Mouse (Mus musculus): ENCODE measurements at regions not wholly inside any gene's neighbourhood (a gene's known extent, or its start where the extent isn't known, plus 50 kb on each side); places are given as distances from the start of the nearest gene placed in this dataset.

DNA sequence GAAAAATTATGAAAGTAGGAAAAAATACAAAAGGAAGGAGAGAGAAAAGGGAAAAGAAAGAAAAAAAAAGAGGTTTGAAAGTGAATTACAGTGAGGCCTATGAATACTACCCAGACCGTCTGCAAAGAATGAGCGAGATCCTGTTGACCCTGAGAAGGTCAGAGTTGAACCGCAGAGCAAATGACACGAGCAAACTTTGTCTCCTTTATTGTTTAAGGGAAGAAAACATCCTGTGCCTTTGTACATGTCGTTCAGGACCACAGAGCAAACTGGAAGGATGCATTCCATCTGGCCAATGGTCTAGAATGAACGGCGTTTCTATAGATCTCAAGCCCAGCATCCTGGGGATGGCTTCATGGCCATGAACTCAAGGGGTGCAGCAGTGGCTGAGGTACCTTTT lies 270.6 kb upstream of the Zfp637 start:
- in situ Hi-C loops (cut with MboI, MseI): no loop called here

DNA sequence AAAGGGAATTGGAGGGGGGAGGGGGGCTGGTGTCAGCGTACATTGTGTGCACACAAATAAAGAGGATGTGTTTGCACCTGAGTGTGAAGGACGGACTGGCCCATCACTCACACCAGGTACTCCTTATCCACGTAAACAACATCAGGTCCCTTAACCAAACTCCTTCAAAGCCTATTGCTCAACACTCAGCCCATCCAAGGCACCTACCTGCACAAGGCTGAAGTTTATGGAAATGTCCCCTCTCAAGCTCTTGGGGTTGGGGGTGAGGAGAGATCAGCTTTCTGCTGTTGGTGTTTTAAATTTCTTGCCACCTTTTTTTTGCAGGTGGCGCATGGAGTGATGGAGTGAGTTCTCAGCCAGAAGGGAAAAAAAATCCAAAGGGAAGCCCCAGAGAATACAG lies 270.2 kb upstream of the Zfp637 start:
- in situ Hi-C loops (cut with MboI, MseI): no loop called here

DNA sequence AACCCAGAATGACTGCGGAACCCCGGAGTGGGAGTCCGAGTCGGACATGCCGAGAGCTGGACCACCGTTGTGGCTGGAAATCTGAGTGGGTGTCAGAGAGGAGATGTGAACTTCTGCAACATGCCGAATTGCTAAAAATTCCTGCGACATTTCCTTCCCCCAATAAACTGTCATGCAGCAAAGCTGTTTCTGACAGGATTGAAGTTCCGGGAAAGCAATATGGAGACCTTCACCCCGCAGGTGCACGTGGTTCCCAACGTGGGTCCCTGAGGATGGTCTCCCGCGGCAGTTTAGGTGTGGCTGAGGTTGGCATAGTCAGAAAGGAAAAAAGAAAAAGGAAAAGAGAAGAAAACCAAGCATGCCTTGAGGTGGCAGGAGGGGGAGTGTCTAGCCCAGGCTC lies 269.0 kb upstream of the Zfp637 start:
- in situ Hi-C loops (cut with MboI, MseI): no loop called here

DNA sequence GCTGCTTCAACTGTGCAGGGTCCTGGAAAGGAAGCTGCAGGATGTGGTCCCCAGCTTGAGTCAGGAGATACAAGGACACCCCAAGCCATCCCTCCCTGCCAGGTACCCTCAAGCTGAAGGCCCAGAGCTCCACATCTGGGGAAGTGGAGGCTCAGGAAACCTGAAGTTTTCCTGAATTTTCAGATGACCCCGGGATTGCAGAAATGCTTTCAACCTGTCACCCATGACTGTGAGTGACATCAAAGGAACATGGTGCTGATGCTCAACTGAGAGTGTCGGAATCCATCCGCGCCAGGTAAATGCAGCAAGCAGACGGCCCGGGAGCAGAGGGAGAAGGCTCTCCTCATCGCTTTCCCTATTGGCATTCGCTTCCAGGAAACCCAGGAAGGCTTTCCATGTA lies 267.6 kb upstream of the Zfp637 start:
- in situ Hi-C loops (cut with MboI, MseI): no loop called here

DNA sequence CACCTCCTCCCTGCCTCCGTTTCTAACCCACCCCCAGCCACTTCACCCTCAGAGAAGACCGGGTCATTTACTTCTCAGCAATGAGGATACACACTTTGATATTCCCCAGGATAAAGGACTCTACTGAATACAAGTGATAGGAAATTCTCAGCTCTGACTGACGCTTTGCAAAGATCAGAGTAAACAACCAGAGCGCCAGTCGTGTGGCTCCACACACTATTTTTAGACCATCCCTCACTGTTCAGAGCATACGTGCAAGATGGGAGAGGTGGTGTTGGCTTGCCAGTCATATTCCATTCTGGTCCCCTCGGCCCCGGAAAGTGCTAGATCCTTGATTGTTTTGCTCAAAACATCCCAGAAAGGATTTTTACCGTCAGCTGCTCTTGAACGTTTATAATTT lies 266.8 kb upstream of the Zfp637 start:
- in situ Hi-C loops (cut with MboI, MseI): no loop called here

DNA sequence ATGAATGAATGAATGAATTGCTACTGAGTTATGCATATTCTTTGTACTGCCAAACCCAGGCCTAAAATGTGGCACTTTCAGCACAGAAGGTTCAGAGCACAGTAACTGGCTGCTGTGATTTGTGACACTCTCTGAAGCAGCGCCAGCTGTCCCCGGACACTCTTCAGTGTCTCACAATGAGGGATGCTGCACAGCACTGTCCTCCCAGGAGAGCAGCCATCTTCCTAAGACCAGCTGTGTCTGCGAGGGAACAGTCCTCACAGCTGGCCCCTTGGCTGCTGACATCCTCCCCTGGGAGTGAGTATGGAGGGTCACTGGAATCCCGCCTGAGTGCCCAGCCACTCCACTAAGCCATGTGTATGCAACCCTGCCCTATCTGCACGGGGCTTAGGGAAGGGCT lies 265.9 kb upstream of the Zfp637 start:
- in situ Hi-C loops (cut with MboI, MseI): no loop called here

DNA sequence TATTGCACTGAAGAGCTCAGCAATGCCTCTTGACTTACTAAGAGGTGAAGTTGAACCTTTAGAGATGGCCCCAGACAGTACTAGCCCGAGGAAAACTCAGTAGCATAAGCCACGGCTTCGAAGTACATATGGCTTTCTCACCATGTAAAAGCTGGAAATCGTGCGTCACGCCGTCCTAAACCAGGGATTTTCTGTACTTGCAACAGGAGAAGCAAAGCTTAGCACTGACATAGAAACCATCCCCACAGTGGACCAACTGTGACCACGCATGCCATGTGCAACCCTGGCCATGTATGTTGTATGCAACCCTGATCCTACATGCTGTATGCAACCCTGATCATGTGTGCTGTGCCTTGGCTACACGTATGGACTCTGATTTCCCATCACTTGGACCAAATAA lies 265.0 kb upstream of the Zfp637 start:
- in situ Hi-C loops (cut with MboI, MseI): no loop called here

DNA sequence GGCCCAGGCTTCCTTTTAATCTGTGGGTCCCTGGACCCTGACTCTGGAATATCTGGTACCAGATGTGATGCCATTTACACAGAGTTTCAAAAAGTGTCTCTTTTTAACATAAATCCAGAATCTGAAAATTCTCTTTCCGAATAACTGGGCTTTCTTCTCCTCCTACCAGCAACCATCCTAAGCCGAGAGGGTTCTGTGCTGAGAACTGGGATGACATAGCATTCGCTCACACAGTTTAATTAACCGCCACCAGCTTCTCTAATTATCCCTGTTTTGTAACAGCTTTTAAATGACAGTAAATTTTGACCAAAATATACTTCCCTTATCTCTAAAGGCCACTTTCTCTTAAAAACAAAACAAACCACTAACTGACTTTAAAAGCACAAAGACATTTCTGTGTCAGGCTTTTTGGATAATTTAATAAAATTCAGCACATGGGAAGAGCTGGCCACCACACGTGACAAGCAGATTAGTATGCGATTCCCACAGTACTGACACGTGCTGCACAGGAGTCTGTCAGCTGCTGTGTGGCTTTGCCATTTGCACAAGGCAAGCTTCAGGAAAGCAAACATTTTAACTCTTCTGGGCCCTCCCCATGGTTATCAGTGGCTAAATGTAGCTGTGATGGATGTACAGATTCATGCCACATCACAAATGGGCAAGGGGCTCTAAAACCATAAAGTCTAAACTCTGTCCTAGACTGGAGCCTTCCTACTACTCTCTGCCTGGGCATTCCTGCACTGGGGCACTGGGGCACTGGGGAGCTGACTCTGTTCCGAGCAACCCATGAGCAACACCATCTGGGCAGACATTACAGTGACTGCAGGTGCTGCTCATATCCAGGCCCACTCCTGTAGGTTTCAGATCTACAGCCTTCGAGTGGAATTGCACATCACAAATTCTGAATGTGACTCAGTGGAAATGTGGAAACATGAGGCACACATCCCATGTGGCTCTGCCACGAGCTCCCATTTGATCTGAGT lies 263.1 kb upstream of the Zfp637 start:
- in situ Hi-C loops (cut with MboI, MseI): no loop called here

DNA sequence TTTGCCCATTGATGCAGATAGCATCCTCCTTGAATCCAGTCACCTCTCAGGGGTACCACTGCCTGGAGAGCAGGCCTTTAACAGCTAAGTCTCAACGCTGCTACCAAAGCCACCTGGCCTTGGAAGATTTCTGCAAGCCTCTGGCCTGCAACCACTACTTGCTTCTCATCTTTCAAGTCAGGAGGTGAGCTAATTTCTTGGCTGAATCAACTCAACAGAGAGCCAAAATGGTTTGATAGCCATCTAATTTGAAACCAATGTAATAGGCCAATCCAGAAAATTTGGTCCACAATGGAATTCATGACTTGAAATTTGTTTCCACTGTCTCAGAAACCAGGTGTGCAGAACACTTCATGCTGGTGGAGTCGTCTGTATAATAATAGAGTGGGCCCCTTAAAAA lies 260.0 kb upstream of the Zfp637 start:
- in situ Hi-C loops (cut with MboI, MseI): loop anchor here (10.0 kb wide), 1 partner anchor 516 kb away; no protein-coding TSS in a partner anchor

DNA sequence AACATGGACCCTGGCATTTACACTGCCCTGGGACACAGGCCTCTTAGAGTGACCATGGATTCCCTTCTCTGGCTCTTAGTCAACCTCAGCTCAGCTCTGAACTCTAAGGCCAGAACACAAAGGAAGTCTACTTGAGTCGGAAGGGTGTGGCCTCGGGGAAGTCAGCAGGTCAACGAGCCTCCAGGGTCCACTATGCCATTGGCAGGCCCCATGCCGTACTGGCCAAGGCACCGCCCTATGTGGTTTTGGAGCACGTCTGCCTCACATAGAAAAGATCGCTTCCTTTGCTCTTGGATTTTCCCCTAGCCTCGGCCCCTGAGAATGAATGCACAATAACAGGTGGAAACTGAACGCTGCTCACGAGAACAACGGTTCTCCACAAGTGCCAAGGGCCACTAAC lies 257.9 kb upstream of the Zfp637 start:
- in situ Hi-C loops (cut with MboI, MseI): loop anchor here (10.0 kb wide), 1 partner anchor 518 kb away; no protein-coding TSS in a partner anchor

DNA sequence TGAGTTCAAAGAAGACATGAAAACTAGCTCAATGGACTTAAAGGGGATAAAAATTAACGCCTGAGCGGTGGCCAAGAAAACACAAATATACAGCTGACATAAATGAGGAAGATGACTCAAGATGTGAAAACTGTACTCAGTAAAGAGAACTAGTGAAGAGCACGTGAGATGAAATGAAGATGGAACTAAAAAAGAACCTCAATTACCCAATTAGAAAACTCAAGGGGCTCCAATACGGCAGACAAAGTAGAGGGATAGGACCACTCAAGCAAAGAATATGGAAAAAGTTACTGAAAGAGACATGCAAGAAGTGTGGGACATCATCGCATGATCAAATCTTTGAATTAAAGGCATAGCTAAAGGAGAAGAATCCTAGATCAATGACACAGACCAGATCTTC lies 256.4 kb upstream of the Zfp637 start:
- in situ Hi-C loops (cut with MboI, MseI): loop anchor here (10.0 kb wide), 1 partner anchor 520 kb away; no protein-coding TSS in a partner anchor

DNA sequence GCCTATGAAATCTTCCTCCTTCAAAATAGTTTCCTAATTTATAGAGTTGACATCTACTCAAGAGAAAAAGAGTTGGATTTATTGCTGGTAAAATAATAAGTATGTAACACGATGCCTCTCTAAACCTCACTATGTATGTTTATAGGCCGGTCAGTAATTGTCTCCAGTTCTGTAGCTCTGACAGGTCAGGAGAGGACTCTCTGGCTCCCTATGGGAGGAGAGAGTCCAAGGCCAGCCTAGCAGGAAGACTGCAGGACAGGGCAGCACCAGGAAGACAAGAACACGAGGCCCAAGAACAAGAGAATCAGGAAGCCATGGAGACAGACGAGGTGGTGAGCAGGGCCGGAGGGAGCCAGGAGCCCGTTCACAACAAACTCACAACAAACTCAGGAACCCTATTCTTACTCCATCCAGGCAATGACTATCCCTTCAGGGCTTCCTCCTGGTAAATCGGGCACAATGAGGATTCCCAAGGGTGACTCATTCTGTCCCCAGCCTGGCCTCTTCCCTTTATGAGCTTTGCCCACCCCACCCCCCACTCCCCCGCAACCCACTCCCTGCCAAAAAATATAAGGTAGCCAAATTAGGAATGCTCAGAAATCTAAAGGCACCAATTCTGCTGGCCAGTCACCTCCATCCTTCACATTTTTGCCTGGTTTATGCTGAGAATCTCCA lies 244.7 kb upstream of the Zfp637 start:
- in situ Hi-C loops (cut with MboI, MseI): no loop called here

DNA sequence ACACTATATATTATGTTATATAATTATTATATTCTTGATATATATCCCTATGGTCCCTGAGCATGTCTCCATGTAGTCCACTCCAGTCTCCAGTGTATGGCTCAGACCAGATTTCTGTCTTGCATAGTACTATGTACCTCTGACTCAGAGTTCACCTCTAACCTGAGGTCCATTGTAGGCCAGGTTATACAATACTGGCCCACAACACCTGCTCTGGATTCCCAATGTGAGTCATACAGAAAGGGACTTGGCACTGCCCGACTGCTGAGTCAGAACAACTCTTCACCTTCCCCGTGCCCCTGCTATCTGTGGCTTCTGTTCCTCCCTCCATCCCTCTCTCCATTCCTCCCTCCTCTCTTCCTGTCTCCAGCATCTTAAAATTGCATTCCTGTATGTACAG lies 236.1 kb upstream of the Zfp637 start:
- in situ Hi-C loops (cut with MboI, MseI): no loop called here

DNA sequence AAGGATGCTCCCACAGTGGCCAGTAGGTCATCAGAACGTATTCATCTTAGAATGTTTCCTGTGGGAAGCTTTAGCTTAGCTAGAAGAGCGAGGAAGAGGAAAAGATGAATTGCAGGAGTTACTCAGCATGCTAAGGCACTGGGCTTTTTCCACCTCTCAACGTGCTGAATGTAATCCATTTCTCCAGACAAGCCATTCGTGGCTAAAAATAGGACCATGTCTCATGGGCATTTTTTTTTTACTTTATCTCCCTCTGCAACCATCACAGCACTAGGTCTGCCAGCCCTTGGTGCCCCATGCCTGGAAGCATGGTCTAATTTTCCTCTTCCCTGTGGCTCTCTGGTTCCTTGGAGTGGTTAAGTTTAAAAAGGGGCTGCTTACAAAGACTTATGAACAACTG lies 235.3 kb upstream of the Zfp637 start:
- in situ Hi-C loops (cut with MboI, MseI): no loop called here

DNA sequence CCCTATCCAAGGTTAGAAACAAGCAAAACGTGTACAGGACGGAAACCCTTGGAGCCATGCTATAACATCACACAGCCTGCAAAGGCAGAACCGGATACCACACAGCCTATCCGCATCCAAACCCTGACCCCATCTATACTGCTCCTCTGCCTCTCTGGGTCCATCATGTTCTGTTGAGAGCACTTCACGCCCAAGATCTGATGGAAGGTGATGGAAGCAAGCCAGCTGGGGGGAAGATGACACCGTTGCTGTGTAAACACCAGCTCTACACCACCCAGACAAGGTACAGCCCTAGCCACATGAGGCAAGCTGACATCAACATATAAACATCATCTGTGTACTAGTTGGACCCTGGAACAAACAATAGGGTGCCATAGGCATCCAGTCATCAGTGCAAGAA lies 234.8 kb upstream of the Zfp637 start:
- in situ Hi-C loops (cut with MboI, MseI): no loop called here

DNA sequence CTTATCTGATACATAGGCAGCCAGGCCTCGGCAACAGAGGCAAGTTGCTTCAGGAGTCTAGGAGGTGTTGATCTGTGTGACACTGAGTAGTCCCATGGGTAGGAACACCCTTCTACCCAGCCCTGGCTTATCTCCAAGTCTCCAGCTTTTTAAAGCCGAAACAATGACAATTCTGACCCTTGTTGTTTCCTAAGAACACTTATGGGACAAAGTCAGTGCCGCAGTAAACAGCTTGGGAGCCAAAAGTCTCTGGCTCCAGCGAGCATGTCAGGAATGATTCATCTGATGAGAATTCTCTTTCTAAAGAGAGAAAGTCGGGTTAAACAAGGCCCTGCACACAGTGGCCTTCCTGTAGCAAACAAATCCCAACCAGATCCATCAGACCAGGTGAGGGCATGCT lies 234.0 kb upstream of the Zfp637 start:
- in situ Hi-C loops (cut with MboI, MseI): no loop called here

DNA sequence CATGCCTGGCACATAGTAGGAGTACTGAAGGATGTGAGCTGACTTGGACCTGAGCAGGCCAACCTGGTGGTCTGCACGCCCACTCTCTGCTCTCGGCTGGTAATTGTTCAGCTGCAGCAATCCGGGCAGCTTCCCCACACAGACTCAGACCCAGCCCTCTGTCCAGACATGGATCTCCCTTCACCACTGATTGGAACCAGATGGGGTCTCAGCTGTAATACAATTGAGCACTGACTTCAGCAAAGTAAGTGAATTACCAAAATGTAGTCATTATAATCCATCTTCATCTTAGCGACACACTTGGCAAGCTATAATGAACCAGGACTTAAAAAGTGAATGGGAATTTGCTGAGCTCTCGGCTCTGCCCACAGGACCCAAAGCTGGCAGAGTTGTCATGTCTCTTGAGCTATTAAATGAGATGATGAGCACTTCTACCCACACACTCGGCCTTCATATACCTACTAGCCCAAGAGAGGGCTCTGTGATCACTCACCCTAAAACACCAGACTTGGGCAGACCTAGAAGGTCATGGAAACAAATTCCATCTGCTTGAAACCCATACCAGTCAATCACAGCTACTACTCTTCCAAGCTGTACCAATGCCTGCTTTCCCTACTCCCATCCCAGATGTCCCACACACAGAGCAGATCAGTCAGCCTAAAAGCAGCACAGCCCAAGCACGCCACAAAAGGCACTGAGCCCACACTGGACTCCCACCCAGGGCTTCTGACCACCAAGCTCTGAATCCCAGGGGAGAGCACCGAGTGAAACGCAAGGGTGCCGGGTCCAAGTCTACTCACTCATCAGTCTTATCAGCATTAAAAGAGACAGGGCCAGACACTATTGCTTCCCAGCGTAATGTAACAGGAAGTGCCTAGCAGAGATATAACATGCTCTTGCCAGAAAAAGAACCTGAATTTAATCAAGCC lies 231.2 kb upstream of the Zfp637 start:
- in situ Hi-C loops (cut with MboI, MseI): no loop called here

DNA sequence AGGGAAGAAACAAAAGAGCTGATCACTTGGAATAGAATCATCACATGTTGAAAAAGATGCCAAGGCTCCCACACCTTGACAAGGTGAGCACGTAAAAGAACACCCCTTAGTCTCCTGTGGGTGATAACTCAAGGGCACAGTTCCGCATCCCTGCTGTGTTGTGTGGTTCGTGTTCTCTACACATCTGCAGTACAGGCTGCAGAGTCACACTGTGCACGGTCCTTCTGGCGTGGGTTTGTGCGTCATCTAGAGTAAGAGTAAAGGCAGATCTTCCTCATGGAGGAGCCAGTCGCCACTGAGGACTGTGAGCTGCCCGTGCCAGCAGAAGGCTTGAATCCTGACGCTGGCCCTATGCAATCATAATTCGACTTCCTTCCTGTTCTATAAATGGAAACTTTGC lies 229.7 kb upstream of the Zfp637 start:
- in situ Hi-C loops (cut with MboI, MseI): no loop called here

DNA sequence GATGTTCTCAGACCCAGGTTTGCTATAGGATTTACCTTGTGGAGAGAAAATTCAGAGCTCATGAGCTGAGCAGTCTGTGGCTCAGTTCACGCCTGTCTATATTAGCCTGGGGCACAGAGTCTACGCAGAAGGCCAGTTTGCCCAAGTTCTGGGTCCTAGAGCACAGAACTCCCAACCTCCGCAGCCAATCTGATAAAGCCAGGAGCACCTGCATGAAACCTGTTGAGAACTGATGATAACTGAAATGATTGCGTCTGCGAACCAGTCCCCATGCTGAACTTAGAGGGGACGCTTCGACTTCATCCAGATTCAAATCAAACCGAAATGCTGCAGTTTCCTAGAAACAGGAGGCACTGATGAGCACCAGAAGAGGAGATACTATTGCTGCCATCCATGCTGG lies 229.0 kb upstream of the Zfp637 start:
- in situ Hi-C loops (cut with MboI, MseI): no loop called here

DNA sequence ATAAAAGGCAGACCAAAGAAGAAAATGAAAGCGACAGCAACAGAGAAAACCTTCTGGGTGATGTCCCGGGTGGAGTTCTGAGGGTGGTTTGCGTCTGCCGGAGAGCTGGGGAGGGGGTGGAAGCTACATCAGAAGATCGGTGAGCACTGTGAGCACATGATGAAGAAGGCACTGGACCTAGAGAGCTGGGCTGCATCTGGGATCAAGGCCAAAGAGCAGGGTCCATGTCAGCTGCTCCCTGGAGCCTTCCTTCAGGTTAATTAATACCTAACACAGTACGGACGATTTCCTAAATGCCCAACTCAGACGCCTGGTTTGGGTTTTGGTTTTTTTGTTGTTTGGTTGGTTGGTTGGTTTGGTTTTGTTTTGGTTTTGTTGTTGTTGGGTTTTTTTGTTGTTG lies 228.6 kb upstream of the Zfp637 start:
- in situ Hi-C loops (cut with MboI, MseI): no loop called here

DNA sequence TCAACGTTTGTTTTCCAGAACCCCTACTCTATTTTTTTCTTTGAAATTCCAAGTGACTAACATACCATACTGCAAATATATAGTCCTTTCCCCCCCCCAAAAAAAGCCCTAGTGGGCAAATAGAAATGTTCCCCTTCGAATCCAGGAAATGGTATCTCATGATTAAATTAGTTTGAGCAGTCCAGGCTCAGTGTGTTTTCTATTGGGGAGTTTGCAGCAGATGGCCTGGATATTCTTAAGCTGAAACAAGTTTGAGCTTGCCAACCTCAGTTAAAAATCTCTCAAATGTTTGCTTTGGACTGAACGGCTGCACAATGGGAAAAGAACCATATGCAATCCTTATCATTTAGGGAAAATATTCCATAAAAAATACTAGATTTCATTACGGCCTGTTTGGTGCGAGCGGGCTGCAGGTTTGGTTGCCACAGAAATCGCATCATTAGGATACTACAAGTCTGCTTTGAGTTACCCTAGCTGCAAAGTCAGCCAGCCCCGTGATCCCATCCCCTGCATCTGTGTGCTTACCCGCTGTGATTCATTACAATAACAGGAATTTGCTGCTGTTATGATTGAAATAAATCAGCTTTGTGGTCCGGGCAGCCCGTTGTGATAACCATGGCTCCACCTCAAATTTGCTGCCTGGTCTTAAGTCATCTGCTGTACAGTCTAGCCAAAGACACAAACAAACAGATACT lies 227.2 kb upstream of the Zfp637 start:
- in situ Hi-C loops (cut with MboI, MseI): no loop called here

Measured in T-helper 2 cell (primary cell).